Mouse (Mus musculus): Measurements from ENCODE around the gene Ackr4. TPM values are rescaled to one million over a fixed set of nuclear protein-coding genes. Genes with fewer than 3 reads are reported as not detected.

The Ackr4 gene
- total and polyA plus RNA-seq, 3 experiments, result 0.33 TPM; not detected in 2

GRCm38 (mm10) chr9:104075808-104076207, 50.9 kb downstream of the Ackr4 start:
- ATAC-seq (ENCODE audit: extremely low read depth, insufficient number of reproducible peaks, low FRiP score, poor library complexity, severe bottlenecking) (no peak), DNase-seq (ENCODE audit: low spot score) (peak; percentile 25)
- no peaks in the 10 kb centered on the region for H3K27me3 ChIP-seq (ENCODE audit: insufficient read depth, low read length)
- H3K4me3 ChIP-seq (ENCODE audit: low read depth, low read length), result no peak overlapping the region
- no peak for TF ChIP-seq GATA2 (IDR thresholded peaks at IDR 0.05; ENCODE audit: borderline replicate concordance, low read depth, low read length)
- no peak for TF ChIP-seq GATA1 (IDR thresholded peaks at IDR 0.05; ENCODE audit: borderline replicate concordance, low read length)
- no peak for TF ChIP-seq TAL1 (conservative IDR thresholded peaks at IDR 0.05; ENCODE audit: low read depth, low read length)
- no peak for TF ChIP-seq POLR2AphosphoS5 (IDR thresholded peaks at IDR 0.05; ENCODE audit: insufficient replicate concordance, low read depth, low read length)
- TF ChIP-seq CTCF (IDR thresholded peaks at IDR 0.05; ENCODE audit: low read depth, low read length), result no peak; the same call in 1 of the 2 replicates
- H3K36me3 ChIP-seq (replicated peaks), result peaks cover 44% of the 10 kb centered on the region
- no peaks in the 10 kb centered on the region for H3K9me3 ChIP-seq (replicated peaks)
- H3K4me1 ChIP-seq (ENCODE audit: insufficient read depth, low read depth, low read length), result no peaks in the 10 kb centered on the region

- no peak for TF ChIP-seq POLR2AphosphoS5 (IDR thresholded peaks at IDR 0.05; ENCODE audit: insufficient replicate concordance, low read depth, low read length)
- no peak for TF ChIP-seq GATA2 (IDR thresholded peaks at IDR 0.05; ENCODE audit: borderline replicate concordance, low read depth, low read length)
- no peak for TF ChIP-seq TAL1 (conservative IDR thresholded peaks at IDR 0.05; ENCODE audit: low read depth, low read length)
- no peak for TF ChIP-seq GATA1 (IDR thresholded peaks at IDR 0.05; ENCODE audit: borderline replicate concordance, low read length)
- no peak for TF ChIP-seq CTCF (IDR thresholded peaks at IDR 0.05; ENCODE audit: low read depth, low read length)
- no peaks in the 10 kb centered on the region for H3K27me3 ChIP-seq (ENCODE audit: insufficient read depth, low read length)
- H3K4me1 ChIP-seq (ENCODE audit: insufficient read depth, low read depth, low read length), result no peaks in the 10 kb centered on the region
- H3K36me3 ChIP-seq (replicated peaks), result peaks cover 18% of the 10 kb centered on the region
- H3K4me3 ChIP-seq (ENCODE audit: low read depth, low read length), result no peak overlapping the region
- DNase-seq (ENCODE audit: low spot score), result no peak
- H3K9me3 ChIP-seq (replicated peaks), result no peaks in the 10 kb centered on the region
- ATAC-seq (ENCODE audit: extremely low read depth, insufficient number of reproducible peaks, low FRiP score, poor library complexity, severe bottlenecking), result no peak
Measured at GRCm38 (mm10) chr9:104070863-104071604, 55.7 kb downstream of the Ackr4 start.

GRCm38 (mm10) chr9:104070241-104070640, 56.5 kb downstream of the Ackr4 start:
- no peak overlapping the region for H3K4me3 ChIP-seq (ENCODE audit: low read depth, low read length)
- H3K9me3 ChIP-seq (replicated peaks), result no peaks in the 10 kb centered on the region
- no peaks in the 10 kb centered on the region for H3K4me1 ChIP-seq (ENCODE audit: insufficient read depth, low read depth, low read length)
- DNase-seq (ENCODE audit: low spot score), result no peak
- no peaks in the 10 kb centered on the region for H3K27me3 ChIP-seq (ENCODE audit: insufficient read depth, low read length)
- no peak for TF ChIP-seq GATA2 (IDR thresholded peaks at IDR 0.05; ENCODE audit: borderline replicate concordance, low read depth, low read length)
- TF ChIP-seq POLR2AphosphoS5 (IDR thresholded peaks at IDR 0.05; ENCODE audit: insufficient replicate concordance, low read depth, low read length), result no peak
- no peak for TF ChIP-seq TAL1 (conservative IDR thresholded peaks at IDR 0.05; ENCODE audit: low read depth, low read length)
- TF ChIP-seq GATA1 (IDR thresholded peaks at IDR 0.05; ENCODE audit: borderline replicate concordance, low read length), result no peak
- no peak for TF ChIP-seq CTCF (IDR thresholded peaks at IDR 0.05; ENCODE audit: low read depth, low read length)
- no peak for ATAC-seq (ENCODE audit: extremely low read depth, insufficient number of reproducible peaks, low FRiP score, poor library complexity, severe bottlenecking)
- H3K36me3 ChIP-seq (replicated peaks), result peaks cover 16% of the 10 kb centered on the region

GRCm38 (mm10) chr9:104064571-104064970, 62.2 kb downstream of the Ackr4 start:
- DNase-seq (ENCODE audit: low spot score) (no peak), ATAC-seq (ENCODE audit: extremely low read depth, insufficient number of reproducible peaks, low FRiP score, poor library complexity, severe bottlenecking) (no peak)
- H3K27me3 ChIP-seq (ENCODE audit: insufficient read depth, low read length), result no peaks in the 10 kb centered on the region
- TF ChIP-seq CTCF (IDR thresholded peaks at IDR 0.05; ENCODE audit: low read depth, low read length), result no peak
- TF ChIP-seq POLR2AphosphoS5 (IDR thresholded peaks at IDR 0.05; ENCODE audit: insufficient replicate concordance, low read depth, low read length), result no peak
- no peak for TF ChIP-seq GATA1 (IDR thresholded peaks at IDR 0.05; ENCODE audit: borderline replicate concordance, low read length)
- TF ChIP-seq TAL1 (conservative IDR thresholded peaks at IDR 0.05; ENCODE audit: low read depth, low read length), result no peak
- no peak for TF ChIP-seq GATA2 (IDR thresholded peaks at IDR 0.05; ENCODE audit: borderline replicate concordance, low read depth, low read length)
- H3K9me3 ChIP-seq (replicated peaks), result no peaks in the 10 kb centered on the region
- peaks cover 23% of the 10 kb centered on the region for H3K36me3 ChIP-seq (replicated peaks)
- no peak overlapping the region for H3K4me3 ChIP-seq (ENCODE audit: low read depth, low read length)
- peaks cover 21% of the 10 kb centered on the region for H3K4me1 ChIP-seq (ENCODE audit: insufficient read depth, low read depth, low read length)

GRCm38 (mm10) chr9:104063244-104063961, 63.3 kb downstream of the Ackr4 start, which contains the start of gene Acad11:
Acad11 (plus strand) TSS chr9:104063377.
- Histone ChIP-seq H3K4me3 (ENCODE audit: low read depth, low read length) (peak within 1 kb of the TSS; percentile 97), H3K9me3 (replicated peaks) (no peaks in the 10 kb centered on the region), H3K27me3 (ENCODE audit: insufficient read depth, low read length) (no peaks in the 10 kb centered on the region), H3K36me3 (replicated peaks) (peaks cover 28% of the 10 kb centered on the region), H3K4me1 (ENCODE audit: insufficient read depth, low read depth, low read length) (peaks cover 21% of the 10 kb centered on the region)
- TF ChIP-seq TAL1 (conservative IDR thresholded peaks at IDR 0.05; ENCODE audit: low read depth, low read length) (no peak), GATA1 (IDR thresholded peaks at IDR 0.05; ENCODE audit: borderline replicate concordance, low read length) (no peak), CTCF (IDR thresholded peaks at IDR 0.05; ENCODE audit: low read depth, low read length) (no peak), POLR2AphosphoS5 (IDR thresholded peaks at IDR 0.05; ENCODE audit: insufficient replicate concordance, low read depth, low read length) (no peak), GATA2 (IDR thresholded peaks at IDR 0.05; ENCODE audit: borderline replicate concordance, low read depth, low read length) (no peak)
- ATAC-seq (ENCODE audit: extremely low read depth, insufficient number of reproducible peaks, low FRiP score, poor library complexity, severe bottlenecking) (peak; percentile 85), DNase-seq (ENCODE audit: low spot score) (peak; percentile 89)
